Mouse (Mus musculus) liver, embryonic 12.5 days (tissue): ENCODE measurements around the gene Hddc2. TPM values are rescaled to one million over a fixed set of nuclear protein-coding genes. Genes with fewer than 3 reads are reported as not detected.

Experiments used
- ATAC-seq: fragments of 200-750 bp; cut with Nextera tagmentation; 2 replicates; pipeline ENCODE4 v1.8.0; 2017; ENCODE audit warnings: moderate number of reproducible peaks, mild to moderate bottlenecking, moderate library complexity
- H3K27ac ChIP-seq: fragments of 300-500 bp; sonication (generic); 2 replicates; pipeline ENCODE4 v1.5.1; 2016; ENCODE audit warnings: mild to moderate bottlenecking
- H3K27me3 ChIP-seq: fragments of 300-500 bp; sonication (generic); replicated peaks from 2 replicates; pipeline ENCODE4 v1.6.1; 2016; ENCODE audit warnings: mild to moderate bottlenecking, moderate library complexity
- H3K36me3 ChIP-seq: fragments of 300-500 bp; sonication (generic); 2 replicates; pipeline ENCODE4 v1.6.1; 2016; ENCODE audit warnings: mild to moderate bottlenecking, moderate library complexity
- H3K4me1 ChIP-seq: fragments of 300-500 bp; sonication (generic); 2 replicates; pipeline ENCODE4 v1.6.1; 2016
- H3K4me2 ChIP-seq: fragments of 300-500 bp; sonication (generic); 2 replicates; pipeline ENCODE4 v1.6.1; 2016; ENCODE audit warnings: mild to moderate bottlenecking, moderate library complexity
- H3K4me3 ChIP-seq: fragments of 300-500 bp; sonication (generic); 2 replicates; pipeline ENCODE4 v1.5.1; 2016; ENCODE audit warnings: mild to moderate bottlenecking, moderate library complexity
- H3K9ac ChIP-seq: fragments of 300-500 bp; sonication (generic); 2 replicates; pipeline ENCODE4 v1.6.1; 2016; ENCODE audit warnings: mild to moderate bottlenecking, moderate library complexity
- H3K9me3 ChIP-seq: fragments of 300-500 bp; sonication (generic); replicated peaks from 2 replicates; pipeline ENCODE4 v1.6.1; 2016; ENCODE audit warnings: mild to moderate bottlenecking, moderate library complexity
- WGBS: fragments of 180-500 bp; shearing (Covaris S2); methylation state at CpG from one replicate; pipeline ENCODE4 v1.1.7; 2016; ENCODE audit not compliant: insufficient replicate concordance; 5-methylcytosine and 5-hydroxymethylcytosine counted together
- polyA plus RNA-seq: library from polyadenylated mRNA; unstranded; fragments of >200 nt; fragmentation: Nextera tagmentation; extraction: Ambion mirVana; gene quantifications from 2 replicates; pipeline ENCODE4 v1.2.1, GENCODE M21; 2016

Hddc2 gene
- polyA plus RNA-seq, 1 experiment from 2014 or later: 31.7 TPM

DNA sequence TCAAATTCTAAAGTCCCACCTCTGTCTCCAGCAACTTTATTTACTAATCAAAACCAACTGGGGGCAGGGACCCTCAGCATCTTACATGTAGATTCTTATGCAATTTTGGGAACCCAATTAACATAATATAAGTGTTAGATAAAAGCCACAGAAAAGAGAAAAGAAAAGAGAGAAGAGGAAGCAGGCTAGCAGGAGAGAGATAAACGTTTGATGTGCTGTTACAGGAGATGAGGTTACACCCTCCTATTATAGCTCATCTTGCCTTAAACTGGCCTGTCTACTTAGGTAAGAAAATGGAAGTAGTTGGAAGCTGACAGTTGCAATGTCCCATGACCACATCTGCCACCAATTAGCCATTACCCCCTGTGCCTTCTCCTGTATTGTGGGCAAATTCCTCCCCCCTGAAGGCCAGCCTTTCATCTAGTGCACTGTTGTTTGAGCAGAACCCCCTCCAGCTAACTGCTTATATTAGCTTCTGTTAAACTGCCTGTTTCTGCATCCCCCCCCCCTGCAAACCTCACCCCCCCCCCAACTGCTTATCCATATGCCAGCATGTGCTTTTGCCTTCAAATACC, 6.1 kb upstream of the Hddc2 start:
- H3K27ac ChIP-seq: no peak overlapping the region
- no peak overlapping the region for H3K9ac ChIP-seq
- H3K27me3 ChIP-seq: no peaks in the 10 kb centered on the region
- no peaks in the 10 kb centered on the region for H3K9me3 ChIP-seq
- no peak for ATAC-seq
- 12% methylated on average over 1 of the region's 1 CpGs for WGBS
- no peak overlapping the region for H3K4me3 ChIP-seq
- H3K4me2 ChIP-seq: no peak overlapping the region
- no peaks in the 10 kb centered on the region for H3K36me3 ChIP-seq
- no peaks in the 10 kb centered on the region for H3K4me1 ChIP-seq

DNA sequence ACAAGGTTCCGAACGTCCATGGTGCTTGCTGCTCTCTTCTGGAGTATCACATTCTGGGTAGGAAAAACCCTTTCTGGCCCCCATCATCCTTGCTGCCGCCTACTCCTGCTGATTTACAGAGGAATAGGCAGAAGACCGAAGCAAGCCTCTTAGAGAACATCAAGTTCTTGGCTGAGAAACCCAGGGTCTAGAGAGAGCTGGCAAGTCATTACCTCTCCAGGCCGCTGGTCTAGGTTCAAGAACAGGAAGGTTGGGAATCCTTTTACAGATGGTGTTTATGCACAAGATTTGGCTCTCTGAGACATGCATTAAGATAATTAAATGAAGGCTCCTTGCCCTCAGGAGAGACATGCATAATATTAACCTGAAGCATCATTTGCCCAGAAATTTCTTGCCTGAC, 5.3 kb downstream of the Hddc2 start:
- Histone ChIP-seq H3K4me1 (peaks cover 9% of the 10 kb centered on the region; the same call in 1 of the 2 replicates), H3K9me3 (no peaks in the 10 kb centered on the region), H3K4me3 (no peak overlapping the region), H3K4me2 (no peak overlapping the region), H3K36me3 (peaks cover 18% of the 10 kb centered on the region), H3K27ac (no peak overlapping the region), H3K9ac (no peak overlapping the region), H3K27me3 (no peaks in the 10 kb centered on the region)
- ATAC-seq: no peak
- WGBS: 75% methylated on average over 5 of the region's 5 CpGs

DNA sequence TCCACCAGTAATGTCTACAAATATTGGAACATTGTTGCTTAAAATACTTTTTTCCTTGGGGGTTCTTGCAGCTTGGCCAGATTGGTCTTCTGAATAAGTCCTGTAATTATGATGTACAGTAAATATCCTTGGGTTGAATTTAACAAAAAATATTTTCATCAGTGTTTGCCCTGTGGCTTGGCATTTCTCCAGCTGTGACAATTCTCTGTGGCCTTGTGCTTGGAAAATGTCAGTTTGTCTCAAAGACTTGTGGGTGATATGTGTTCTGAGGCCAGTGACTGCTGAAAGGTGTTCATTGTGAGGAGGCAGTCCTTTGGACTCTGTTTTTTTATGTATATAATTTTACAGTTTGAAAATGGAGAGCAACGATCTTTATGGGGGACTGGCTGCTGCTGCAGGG, 16.3 kb downstream of the Hddc2 start:
- Histone ChIP-seq H3K9ac (no peak overlapping the region), H3K27ac (no peak overlapping the region), H3K4me1 (peaks cover 14% of the 10 kb centered on the region), H3K27me3 (no peaks in the 10 kb centered on the region), H3K4me2 (no peak overlapping the region), H3K36me3 (peaks cover 12% of the 10 kb centered on the region), H3K4me3 (no peak overlapping the region), H3K9me3 (no peaks in the 10 kb centered on the region)
- WGBS: 76% methylated on average over 1 of the region's 1 CpGs
- ATAC-seq: no peak

DNA sequence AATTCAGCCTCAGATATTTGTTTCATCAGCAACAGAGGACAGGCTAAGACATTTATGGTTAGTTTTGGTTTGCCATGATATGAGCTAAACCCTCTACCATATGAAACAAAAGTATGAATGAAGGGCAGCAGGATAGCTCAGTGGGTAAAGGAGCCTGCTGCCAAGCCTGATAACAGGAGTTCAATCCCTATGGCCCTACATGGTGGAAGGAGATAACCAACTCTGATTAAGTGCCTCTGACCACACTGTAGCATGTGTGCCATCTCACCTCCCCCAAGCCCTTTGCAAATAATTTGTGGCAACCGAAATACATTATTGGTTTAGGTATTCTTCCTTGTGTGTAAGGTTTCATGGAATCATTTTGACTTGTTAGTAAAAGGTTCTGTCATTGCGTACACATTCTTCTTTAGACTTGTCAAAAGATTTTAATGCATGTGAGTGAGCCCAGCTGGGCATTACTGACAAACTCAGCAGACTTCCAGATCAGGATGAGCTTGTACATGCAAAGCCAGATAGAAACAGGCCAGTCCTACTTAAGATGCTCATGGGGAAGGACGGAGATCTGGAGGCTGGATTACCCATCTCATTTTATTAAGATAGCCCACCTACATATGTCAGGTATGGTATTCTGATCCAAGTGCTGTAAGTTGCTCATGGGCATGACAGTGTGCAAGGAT, 17.2 kb downstream of the Hddc2 start:
- no peak overlapping the region for H3K9ac ChIP-seq
- no peak overlapping the region for H3K4me3 ChIP-seq
- ATAC-seq: peak; percentile 87
- H3K27me3 ChIP-seq: no peaks in the 10 kb centered on the region
- H3K36me3 ChIP-seq: peaks cover 12% of the 10 kb centered on the region
- no peaks in the 10 kb centered on the region for H3K9me3 ChIP-seq
- no peak overlapping the region for H3K27ac ChIP-seq
- peaks cover 14% of the 10 kb centered on the region for H3K4me1 ChIP-seq
- H3K4me2 ChIP-seq: no peak overlapping the region
- WGBS: 74% methylated on average over 3 of the region's 3 CpGs

DNA sequence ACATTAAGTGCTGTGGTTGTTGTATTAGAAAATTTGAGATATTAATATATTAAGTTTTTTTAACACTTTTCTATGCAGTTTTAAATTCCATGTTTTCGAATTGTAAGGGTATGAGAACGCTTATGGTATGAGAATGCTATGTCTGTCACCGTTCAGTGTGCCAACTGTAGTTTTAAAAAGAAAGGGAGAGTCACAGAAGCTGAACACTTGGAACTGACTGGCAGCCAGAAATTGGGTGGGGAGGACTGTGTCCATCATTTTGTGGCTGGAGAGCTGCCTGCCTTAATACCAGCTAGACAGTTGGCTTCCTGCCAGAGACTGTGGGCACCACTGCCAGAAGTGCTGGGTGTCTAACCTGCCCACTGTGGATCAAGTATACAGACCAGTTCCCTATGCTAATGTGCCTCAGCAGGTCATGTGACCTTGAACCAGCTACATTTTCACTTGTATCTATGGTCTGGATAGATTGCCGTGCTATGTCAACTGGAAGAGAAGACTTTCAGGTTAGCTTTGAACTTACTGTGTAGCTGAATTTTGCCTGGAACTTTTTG, 18.1 kb downstream of the Hddc2 start:
- H3K4me3 ChIP-seq: no peak overlapping the region
- no peak overlapping the region for H3K4me2 ChIP-seq
- H3K9me3 ChIP-seq: no peaks in the 10 kb centered on the region

DNA sequence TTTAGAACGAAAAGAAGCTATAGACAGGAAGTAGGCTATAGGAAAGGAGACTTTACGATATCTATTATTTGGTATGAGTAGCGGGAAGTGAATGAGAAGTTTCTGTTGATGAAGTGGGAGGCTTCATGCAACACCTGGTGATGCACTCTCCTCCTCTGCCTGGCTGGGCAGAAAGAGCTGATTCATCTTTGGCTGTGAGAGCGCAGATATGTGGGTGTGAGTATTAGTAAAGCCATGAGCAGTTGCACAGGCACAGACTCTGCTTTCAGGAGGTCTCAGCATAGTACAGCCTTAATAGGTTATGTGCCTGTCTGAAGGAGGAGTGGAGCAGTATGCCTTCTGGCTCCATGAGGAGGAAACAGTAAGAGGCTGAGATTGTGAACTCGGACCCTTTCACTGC, 23.2 kb downstream of the Hddc2 start:
- Histone ChIP-seq H3K4me1 (no peaks in the 10 kb centered on the region), H3K27me3 (no peaks in the 10 kb centered on the region), H3K27ac (no peak overlapping the region), H3K36me3 (no peaks in the 10 kb centered on the region), H3K9ac (no peak overlapping the region), H3K4me3 (no peak overlapping the region), H3K4me2 (no peak overlapping the region), H3K9me3 (no peaks in the 10 kb centered on the region)
- peak; percentile 35; the same call in 1 of the 2 replicates for ATAC-seq
- 68% methylated on average over 5 of the region's 5 CpGs for WGBS

More for the DNA sequence above, 18.1 kb downstream of the Hddc2 start:
- H3K27me3 ChIP-seq: no peaks in the 10 kb centered on the region
- H3K27ac ChIP-seq: no peak overlapping the region
- H3K36me3 ChIP-seq: peaks cover 4% of the 10 kb centered on the region
- no peak overlapping the region for H3K9ac ChIP-seq
- WGBS: 79% methylated on average over 4 of the region's 4 CpGs
- ATAC-seq: no peak
- peaks cover 14% of the 10 kb centered on the region for H3K4me1 ChIP-seq

DNA sequence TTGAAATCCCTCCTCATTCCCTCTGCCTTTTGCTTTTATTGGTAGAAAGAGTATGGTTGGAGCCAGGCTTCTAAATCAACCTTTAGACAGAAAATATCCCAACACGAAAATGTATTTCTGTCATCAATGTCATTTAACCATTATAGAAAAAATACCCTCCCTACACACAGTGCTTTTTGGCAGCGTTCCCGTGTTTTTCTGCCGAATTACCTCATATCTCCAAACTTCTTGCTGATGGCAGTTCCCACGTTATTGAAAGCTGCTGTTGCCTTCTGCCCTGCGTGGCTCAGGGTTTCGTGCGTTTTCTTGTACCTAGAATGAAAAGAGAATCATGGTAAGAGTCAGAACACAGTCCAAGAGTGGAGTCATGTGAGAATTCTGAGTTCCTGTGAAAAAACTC, 33.2 kb downstream of the Hddc2 start:
- Histone ChIP-seq H3K4me1 (no peaks in the 10 kb centered on the region), H3K4me2 (no peak overlapping the region), H3K9ac (no peak overlapping the region), H3K36me3 (no peaks in the 10 kb centered on the region), H3K9me3 (no peaks in the 10 kb centered on the region), H3K27me3 (no peaks in the 10 kb centered on the region), H3K4me3 (no peak overlapping the region), H3K27ac (no peak overlapping the region)
- ATAC-seq: no peak
- WGBS: 68% methylated on average over 8 of the region's 8 CpGs

DNA sequence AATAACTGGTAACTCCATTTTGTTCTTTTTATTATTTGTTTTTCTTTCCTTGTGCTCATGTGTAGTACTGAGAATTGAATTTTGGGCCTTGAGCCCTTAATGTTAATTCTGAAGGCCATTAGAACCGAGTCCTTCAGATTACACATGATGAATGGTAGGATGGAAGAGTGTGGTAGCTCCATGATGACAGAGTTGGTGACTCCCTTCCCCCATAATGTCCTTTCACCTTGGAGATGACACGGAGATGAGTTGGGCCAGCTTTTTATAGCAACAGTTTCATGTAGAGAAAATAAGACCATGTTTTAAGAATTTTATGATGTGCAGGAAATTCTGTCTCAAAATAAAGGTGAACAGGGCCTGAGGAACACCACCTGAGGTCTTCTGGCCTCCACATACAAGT, 37.9 kb downstream of the Hddc2 start:
- Histone ChIP-seq H3K4me2 (no peak overlapping the region), H3K9me3 (no peaks in the 10 kb centered on the region), H3K27ac (no peak overlapping the region), H3K27me3 (no peaks in the 10 kb centered on the region), H3K4me3 (no peak overlapping the region), H3K4me1 (no peaks in the 10 kb centered on the region), H3K9ac (no peak overlapping the region), H3K36me3 (no peaks in the 10 kb centered on the region)
- 64% methylated on average over 2 of the region's 2 CpGs for WGBS
- ATAC-seq: no peak

DNA sequence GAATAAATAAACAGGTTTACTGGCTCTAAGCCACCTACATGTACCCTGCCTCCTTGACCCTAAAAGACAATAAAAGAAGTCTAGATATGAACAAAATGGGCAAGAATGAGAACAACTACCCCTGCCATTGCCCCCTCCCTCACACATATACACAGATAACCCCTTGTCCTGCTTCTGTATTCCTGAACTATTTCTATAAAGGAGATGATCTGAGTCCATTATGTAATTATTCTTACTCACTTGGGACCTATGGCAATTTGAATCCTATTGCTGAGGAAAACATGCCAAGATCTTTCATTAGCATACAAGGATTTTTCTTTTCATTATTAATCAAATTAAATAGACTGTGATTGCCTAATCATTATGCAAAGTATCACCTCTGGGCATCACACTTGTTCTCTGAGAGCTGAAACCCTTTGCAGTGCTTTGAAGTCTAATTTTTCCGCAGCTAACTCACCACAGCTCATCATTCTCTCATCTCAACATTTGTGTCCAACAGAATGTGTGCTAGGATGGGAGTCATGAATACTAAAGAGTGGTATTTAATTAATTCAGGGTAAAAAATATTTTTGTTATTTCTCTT, 39.8 kb downstream of the Hddc2 start:
- Histone ChIP-seq H3K27me3 (no peaks in the 10 kb centered on the region), H3K27ac (no peak overlapping the region), H3K4me1 (no peaks in the 10 kb centered on the region), H3K4me2 (no peak overlapping the region), H3K9ac (no peak overlapping the region), H3K4me3 (no peak overlapping the region), H3K36me3 (no peaks in the 10 kb centered on the region), H3K9me3 (no peaks in the 10 kb centered on the region)
- no peak for ATAC-seq
- 68% methylated on average over 1 of the region's 1 CpGs for WGBS

DNA sequence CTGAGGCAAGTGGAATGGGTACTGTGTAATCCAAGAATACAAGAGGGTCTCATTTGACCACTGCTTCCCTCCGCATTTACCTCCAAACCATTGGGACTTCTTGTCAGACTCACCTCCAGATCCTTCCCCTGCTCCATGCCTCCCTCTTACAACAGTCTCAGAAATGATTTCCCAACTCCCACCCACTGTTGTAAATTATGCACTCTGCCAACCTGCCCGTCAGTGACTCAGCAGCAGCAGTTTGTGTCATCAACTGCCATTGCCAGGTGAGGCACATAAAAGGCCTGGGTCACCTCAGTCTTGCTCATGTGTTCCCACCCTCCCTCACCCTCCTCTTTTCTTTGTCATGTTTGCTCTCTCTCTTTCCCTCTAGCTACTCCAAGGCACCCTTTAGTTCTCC, 41.0 kb downstream of the Hddc2 start:
- Histone ChIP-seq H3K4me1 (no peaks in the 10 kb centered on the region), H3K4me2 (no peak overlapping the region), H3K36me3 (no peaks in the 10 kb centered on the region), H3K4me3 (no peak overlapping the region), H3K27me3 (no peaks in the 10 kb centered on the region), H3K27ac (no peak overlapping the region), H3K9me3 (no peaks in the 10 kb centered on the region), H3K9ac (no peak overlapping the region)
- WGBS: 60% methylated on average over 2 of the region's 2 CpGs
- ATAC-seq: no peak

DNA sequence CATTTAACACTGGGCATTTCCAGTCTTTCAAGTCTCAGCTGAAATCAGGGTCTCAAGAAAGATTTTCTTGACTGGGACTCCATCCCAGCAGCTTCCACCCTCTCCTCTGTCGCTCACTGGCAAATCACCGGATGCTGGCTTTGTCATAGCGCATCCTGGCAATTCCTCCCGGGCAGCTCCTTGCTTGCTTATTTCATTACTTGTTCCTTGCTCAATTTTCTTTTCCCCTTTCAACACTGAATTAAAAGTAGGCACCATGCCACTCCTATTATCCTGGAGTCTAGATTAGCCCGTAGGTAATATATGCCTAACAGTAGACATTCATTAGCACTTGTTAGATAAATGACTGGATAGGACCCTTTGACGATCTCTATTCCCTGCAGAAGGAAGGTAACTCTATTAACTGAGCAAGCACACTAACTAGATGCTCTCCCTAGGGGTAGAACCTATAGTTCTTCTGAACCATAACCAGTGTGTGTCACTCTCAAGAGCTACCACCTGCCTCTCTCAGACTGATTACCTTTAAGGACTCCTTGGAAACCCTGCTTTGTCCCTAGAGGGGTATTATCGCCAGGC, 41.8 kb downstream of the Hddc2 start:
- Histone ChIP-seq H3K9ac (no peak overlapping the region), H3K4me1 (peaks cover 3% of the 10 kb centered on the region; the same call in 1 of the 2 replicates), H3K27ac (no peak overlapping the region), H3K27me3 (no peaks in the 10 kb centered on the region), H3K9me3 (no peaks in the 10 kb centered on the region), H3K4me2 (no peak overlapping the region), H3K36me3 (no peaks in the 10 kb centered on the region), H3K4me3 (no peak overlapping the region)
- 59% methylated on average over 7 of the region's 7 CpGs for whole genome bisulfite sequencing
- ATAC-seq: no peak

DNA sequence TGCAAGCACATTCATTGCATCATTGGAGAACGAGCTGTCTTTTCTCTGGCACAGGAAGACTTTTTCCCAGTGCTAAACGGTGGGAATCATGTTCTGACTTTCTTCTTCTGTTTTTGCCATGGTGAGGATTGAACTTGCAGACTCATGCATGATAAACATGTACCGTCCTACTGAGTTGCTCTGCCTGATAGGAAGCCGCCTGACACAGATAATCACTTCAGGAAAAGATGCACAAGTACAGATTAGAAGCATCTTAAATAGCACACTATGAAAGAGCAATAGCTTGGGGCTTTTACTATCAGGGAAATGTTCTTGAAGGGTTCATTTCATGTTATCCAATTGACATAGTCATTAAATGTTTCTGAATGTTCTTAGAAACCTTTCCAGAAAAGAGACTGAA, 46.6 kb downstream of the Hddc2 start:
- no peaks in the 10 kb centered on the region for H3K9me3 ChIP-seq
- 35% methylated on average over 4 of the region's 4 CpGs for WGBS
- peak; percentile 70 for ATAC-seq

More for the DNA sequence above, 46.6 kb downstream of the Hddc2 start:
- no peaks in the 10 kb centered on the region for H3K27me3 ChIP-seq
- H3K27ac ChIP-seq: no peak overlapping the region
- no peak overlapping the region for H3K9ac ChIP-seq
- H3K4me2 ChIP-seq: no peak overlapping the region
- H3K4me1 ChIP-seq: peaks cover 3% of the 10 kb centered on the region; the same call in 1 of the 2 replicates
- H3K36me3 ChIP-seq: no peaks in the 10 kb centered on the region
- no peak overlapping the region for H3K4me3 ChIP-seq
